Mouse (Mus musculus): ENCODE data around the gene P4htm. TPM values are rescaled to one million over a fixed set of nuclear protein-coding genes. Genes with fewer than 3 reads are reported as not detected.

P4htm gene
- polyA plus RNA-seq, 1 experiment from 2014 or later = 2.1 TPM

- no peak for ATAC-seq (replicated peaks; ENCODE audit: low FRiP score)
- H3K4me2 ChIP-seq = no peak overlapping the region
- H3K27me3 ChIP-seq (replicated peaks; ENCODE audit: control insufficient read depth, insufficient read depth, low read length) = no peaks in the 10 kb centered on the region
- H3K27ac ChIP-seq (ENCODE audit: low read depth, low read length) = no peak overlapping the region
- peaks cover 66% of the 10 kb centered on the region for H3K36me3 ChIP-seq (ENCODE audit: control insufficient read depth, insufficient read depth, low read length)
- H3K4me1 ChIP-seq (replicated peaks; ENCODE audit: control insufficient read depth, insufficient read depth, low read length) = no peaks in the 10 kb centered on the region
- no peaks in the 10 kb centered on the region for H3K9me3 ChIP-seq (ENCODE audit: control insufficient read depth, low read length)
- no peak overlapping the region for H3K9ac ChIP-seq (ENCODE audit: low read depth, low read length)
- no peak for DNase-seq (ENCODE audit: low spot score)
- H3K4me3 ChIP-seq (ENCODE audit: low read depth, low read length) = no peak overlapping the region
These were observed 56.6 kb downstream of the P4htm start for GRCm38 (mm10) chr9:108540846-108541245.

GRCm38 (mm10) chr9:108531496-108531895 is 66.0 kb downstream of the P4htm start:
- peaks cover 55% of the 10 kb centered on the region for H3K36me3 ChIP-seq (ENCODE audit: control insufficient read depth, insufficient read depth, low read length)
- WGBS = 83% methylated on average over 1 of the region's 1 CpGs
- no peak overlapping the region for H3K4me2 ChIP-seq
- no peaks in the 10 kb centered on the region for H3K27me3 ChIP-seq (replicated peaks; ENCODE audit: control insufficient read depth, insufficient read depth, low read length)
- ATAC-seq (replicated peaks; ENCODE audit: low FRiP score) = no peak
- H3K9me3 ChIP-seq (ENCODE audit: control insufficient read depth, low read length) = no peaks in the 10 kb centered on the region
- H3K27ac ChIP-seq (ENCODE audit: low read depth, low read length) = no peak overlapping the region
- H3K9ac ChIP-seq (ENCODE audit: low read depth, low read length) = no peak overlapping the region
- H3K4me1 ChIP-seq (replicated peaks; ENCODE audit: control insufficient read depth, insufficient read depth, low read length) = no peaks in the 10 kb centered on the region
- no peak overlapping the region for H3K4me3 ChIP-seq (ENCODE audit: low read depth, low read length)
- no peak for DNase-seq (ENCODE audit: low spot score)

- WGBS = 97% methylated on average over 1 of the region's 1 CpGs
- Histone ChIP-seq H3K27ac (ENCODE audit: low read depth, low read length) (no peak overlapping the region), H3K27me3 (replicated peaks; ENCODE audit: control insufficient read depth, insufficient read depth, low read length) (no peaks in the 10 kb centered on the region), H3K4me1 (replicated peaks; ENCODE audit: control insufficient read depth, insufficient read depth, low read length) (no peaks in the 10 kb centered on the region), H3K4me2 (no peak overlapping the region), H3K9ac (ENCODE audit: low read depth, low read length) (no peak overlapping the region), H3K4me3 (ENCODE audit: low read depth, low read length) (no peak overlapping the region), H3K9me3 (ENCODE audit: control insufficient read depth, low read length) (no peaks in the 10 kb centered on the region), H3K36me3 (ENCODE audit: control insufficient read depth, insufficient read depth, low read length) (peaks cover 51% of the 10 kb centered on the region)
- ATAC-seq (replicated peaks; ENCODE audit: low FRiP score) (no peak), DNase-seq (ENCODE audit: low spot score) (no peak)
These were observed 66.5 kb downstream of the P4htm start for GRCm38 (mm10) chr9:108530954-108531353.

MicroRNA genes within 50 kb of the gene (microRNA counts, 519-probe panel; counts per million panel counts)
- microRNA mmu-miR-191 = 5,911 counts per million, percentile 63 among the panel's probes with 10 or more counts
- microRNA mmu-miR-425 = 4,380 counts per million, percentile 28 among the panel's probes with 10 or more counts

Small RNAs within 50 kb of the gene (microRNA-seq; reads per million reads assigned to microRNA genes)
- not detected for gene Gm24083 (ENCODE audit: borderline number of aligned reads)
- not detected for gene Mir191 (ENCODE audit: borderline number of aligned reads)
- 9,606 reads per million, percentile 93 among the genes with 10 or more reads in this experiment for gene Mir425 (ENCODE audit: borderline number of aligned reads)

Other genes with a start within 250 kb of the P4htm start
- gene Usp4, start 249.8 kb downstream of the P4htm start, polyA plus RNA-seq (2014; fragmentation: Nextera tagmentation; extraction: Ambion mirVana) = 114 and 122 TPM in 2 replicates
- 0.81 and 1.3 TPM in 2 replicates for gene 1700102P08Rik, start 204.9 kb downstream of the P4htm start, polyA plus RNA-seq (2014; fragmentation: Nextera tagmentation; extraction: Ambion mirVana)
- 0.82 and 0.88 TPM in 2 replicates for gene Ccdc36, start 169.2 kb downstream of the P4htm start, polyA plus RNA-seq (2014; fragmentation: Nextera tagmentation; extraction: Ambion mirVana)
- not detected in 2 replicates for gene BC048562, start 161.2 kb downstream of the P4htm start, polyA plus RNA-seq (2014; fragmentation: Nextera tagmentation; extraction: Ambion mirVana)
- gene Ccdc71, start 137.1 kb downstream of the P4htm start, polyA plus RNA-seq (2014; fragmentation: Nextera tagmentation; extraction: Ambion mirVana) = 48.6 and 51.1 TPM in 2 replicates
- gene Klhdc8b, start 136.1 kb downstream of the P4htm start, polyA plus RNA-seq (2014; fragmentation: Nextera tagmentation; extraction: Ambion mirVana) = 24.2 and 26.8 TPM in 2 replicates
- gene Lamb2, start 117.9 kb downstream of the P4htm start, polyA plus RNA-seq (2014; fragmentation: Nextera tagmentation; extraction: Ambion mirVana) = 14.8 and 18.7 TPM in 2 replicates
- gene Usp19, start 107.1 kb downstream of the P4htm start, polyA plus RNA-seq (2014; fragmentation: Nextera tagmentation; extraction: Ambion mirVana) = 57.5 and 66.8 TPM in 2 replicates
- gene Qars, start 90.0 kb downstream of the P4htm start, polyA plus RNA-seq (2014; fragmentation: Nextera tagmentation; extraction: Ambion mirVana) = 120 and 122 TPM in 2 replicates
- 106 and 116 TPM in 2 replicates for gene Qrich1, start 80.9 kb downstream of the P4htm start, polyA plus RNA-seq (2014; fragmentation: Nextera tagmentation; extraction: Ambion mirVana)
- 285 and 298 TPM in 2 replicates for gene Impdh2, start 37.4 kb downstream of the P4htm start, polyA plus RNA-seq (2014; fragmentation: Nextera tagmentation; extraction: Ambion mirVana)
- 45.9 and 46.2 TPM in 2 replicates for gene Ndufaf3, start 30.2 kb downstream of the P4htm start, polyA plus RNA-seq (2014; fragmentation: Nextera tagmentation; extraction: Ambion mirVana)
- gene Dalrd3, start 27.8 kb downstream of the P4htm start, polyA plus RNA-seq (2014; fragmentation: Nextera tagmentation; extraction: Ambion mirVana) = 102 and 106 TPM in 2 replicates
- 51.8 and 54.0 TPM in 2 replicates for gene Wdr6, start 18.9 kb downstream of the P4htm start, polyA plus RNA-seq (2014; fragmentation: Nextera tagmentation; extraction: Ambion mirVana)
- 47.7 and 54.2 TPM in 2 replicates for gene Arih2, start 51.7 kb upstream of the P4htm start, polyA plus RNA-seq (2014; fragmentation: Nextera tagmentation; extraction: Ambion mirVana)
- 25.0 and 30.0 TPM in 2 replicates for gene Slc25a20, start 64.4 kb upstream of the P4htm start, polyA plus RNA-seq (2014; fragmentation: Nextera tagmentation; extraction: Ambion mirVana)
- 23.8 and 26.2 TPM in 2 replicates for gene Prkar2a, start 91.6 kb upstream of the P4htm start, polyA plus RNA-seq (2014; fragmentation: Nextera tagmentation; extraction: Ambion mirVana)
- 31.8 and 37.5 TPM in 2 replicates for gene Ip6k2, start 186.1 kb upstream of the P4htm start, polyA plus RNA-seq (2014; fragmentation: Nextera tagmentation; extraction: Ambion mirVana)
- gene Nckipsd, start 210.7 kb upstream of the P4htm start, polyA plus RNA-seq (2014; fragmentation: Nextera tagmentation; extraction: Ambion mirVana) = 8.8 and 16.2 TPM in 2 replicates
- gene Celsr3, start 228.7 kb upstream of the P4htm start, polyA plus RNA-seq (2014; fragmentation: Nextera tagmentation; extraction: Ambion mirVana) = 0.08 and 0.22 TPM in 2 replicates

All from liver, embryonic 11.5 days (tissue).